Mouse (Mus musculus) right cerebral cortex, adult 2 months (tissue): ENCODE results near the gene Eya3.
"Not testable (repeated sequence)": the region's sequence is repeated elsewhere in the genome, so short reads cannot be mapped to it uniquely, and the experiment has no call there.

ENCODE experiments used
- DNase-seq, 2 experiments: peaks; one replicate each; pipeline ENCODE4 v3.0.0; 2021 to 2022; ENCODE audit warnings: low spot score in 2 of 2

Eya3 gene

DNA sequence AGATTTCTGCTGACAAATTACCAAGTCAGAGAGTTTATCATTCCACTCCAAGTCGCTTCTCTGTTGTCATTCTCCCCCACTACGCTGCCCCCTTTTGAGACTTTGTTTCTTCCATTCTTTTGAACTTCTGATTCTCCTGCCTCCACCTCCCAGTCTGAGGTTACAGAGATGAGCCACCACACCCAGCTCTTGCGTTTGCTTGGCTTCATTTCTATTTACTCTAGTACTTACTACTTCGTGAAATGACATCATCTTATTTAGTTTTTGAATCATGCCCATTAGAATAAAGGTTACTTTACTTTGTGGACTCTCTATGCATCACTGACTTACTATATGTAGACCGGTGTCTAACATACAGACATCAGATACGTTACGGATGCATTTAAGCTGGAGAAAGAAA, 8.7 kb downstream of the Eya3 start:
- no peak for DNase-seq

DNA sequence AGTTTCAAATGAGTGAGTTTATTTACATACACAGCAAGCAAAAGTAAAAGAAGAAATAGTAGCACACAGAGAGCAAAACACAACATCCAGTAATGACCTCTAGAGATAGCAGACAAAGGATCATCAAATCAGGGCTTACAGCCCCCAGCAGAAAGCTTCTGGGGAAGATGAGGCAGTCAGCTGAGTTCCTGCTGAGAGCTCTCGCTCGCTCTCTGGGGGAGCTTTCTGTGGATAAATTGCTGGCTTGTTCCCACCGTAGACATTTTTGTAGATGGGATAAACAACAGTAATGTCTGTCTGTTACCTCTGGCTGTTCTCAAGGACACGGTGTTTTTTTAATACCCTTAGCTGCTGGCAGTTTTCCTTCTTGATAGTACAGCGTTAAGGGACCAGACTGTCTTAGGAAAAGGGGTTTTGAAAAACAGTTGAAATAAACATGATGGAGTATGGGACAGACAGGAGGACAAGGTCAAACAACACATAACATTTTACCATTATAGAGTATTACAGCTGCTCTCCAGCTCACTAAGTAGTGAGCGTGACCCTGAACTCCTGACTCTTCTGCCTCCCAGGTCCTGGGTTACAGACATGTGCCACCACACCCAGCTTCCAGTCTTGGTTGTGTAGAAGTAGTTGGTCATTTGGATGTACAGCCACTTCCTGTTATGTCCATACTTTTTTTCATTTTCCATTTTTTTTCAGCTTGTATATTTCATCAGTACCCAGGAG, 10.6 kb downstream of the Eya3 start:
- no peak for DNase-seq

DNA sequence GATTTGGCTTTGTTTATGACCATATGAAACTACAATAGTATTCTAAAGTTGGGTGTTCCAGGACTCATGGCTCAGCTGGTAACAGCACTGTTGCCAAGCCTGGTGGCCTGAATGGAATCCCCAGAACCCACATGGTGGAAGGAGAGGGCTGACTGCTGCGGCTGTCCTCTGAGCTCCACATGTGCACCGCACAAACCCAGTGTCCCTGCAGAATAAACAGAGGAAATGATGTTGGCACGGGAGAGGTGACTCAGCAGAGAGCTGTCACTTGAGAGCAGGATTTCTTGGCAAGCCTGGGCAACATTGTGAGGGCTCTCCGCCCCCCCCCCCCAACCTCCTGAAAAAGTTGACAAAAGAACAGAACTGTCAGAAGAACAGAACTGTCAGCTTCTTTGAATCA, 14.1 kb downstream of the Eya3 start:
- DNase-seq, result peak; percentile 13 to 33

DNA sequence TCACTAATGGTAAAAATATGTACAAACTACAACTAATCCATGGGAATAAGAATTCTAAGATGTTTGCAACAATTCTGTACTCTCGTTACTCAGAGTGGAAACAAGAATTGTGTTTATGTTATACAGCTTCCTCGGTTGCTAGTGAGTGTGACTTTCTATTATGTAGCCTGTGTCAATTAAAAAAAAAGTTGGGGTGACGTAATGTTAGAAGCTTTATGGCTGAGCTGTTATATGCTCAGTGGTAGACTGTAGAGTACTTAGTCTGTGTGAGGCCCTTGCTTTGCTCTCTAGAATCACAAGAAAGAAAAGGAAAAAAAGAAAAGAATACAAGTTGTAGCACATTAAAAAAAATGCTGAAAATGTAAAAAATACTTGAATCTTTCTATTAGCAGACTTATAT, 15.0 kb downstream of the Eya3 start:
- no peak for DNase-seq

DNA sequence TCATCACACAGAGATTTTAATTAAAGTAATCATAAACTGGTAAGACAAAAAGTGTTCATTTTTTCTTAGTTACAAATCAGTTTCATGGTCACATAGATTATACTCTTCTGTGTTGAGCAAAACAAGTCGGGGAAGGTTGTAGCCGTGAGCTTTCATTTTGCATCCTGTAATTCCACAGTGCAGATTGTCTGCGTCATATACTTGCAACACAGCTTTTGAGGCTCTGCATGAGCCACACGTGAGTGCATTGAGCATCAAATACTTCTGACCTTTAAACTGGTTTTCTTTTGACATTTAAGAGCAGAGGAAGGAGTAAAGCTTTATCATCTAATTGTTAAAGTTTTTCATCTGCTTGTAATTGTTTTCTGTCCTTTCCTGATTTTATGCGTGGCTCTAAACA, 16.5 kb downstream of the Eya3 start:
- no peak for DNase-seq

DNA sequence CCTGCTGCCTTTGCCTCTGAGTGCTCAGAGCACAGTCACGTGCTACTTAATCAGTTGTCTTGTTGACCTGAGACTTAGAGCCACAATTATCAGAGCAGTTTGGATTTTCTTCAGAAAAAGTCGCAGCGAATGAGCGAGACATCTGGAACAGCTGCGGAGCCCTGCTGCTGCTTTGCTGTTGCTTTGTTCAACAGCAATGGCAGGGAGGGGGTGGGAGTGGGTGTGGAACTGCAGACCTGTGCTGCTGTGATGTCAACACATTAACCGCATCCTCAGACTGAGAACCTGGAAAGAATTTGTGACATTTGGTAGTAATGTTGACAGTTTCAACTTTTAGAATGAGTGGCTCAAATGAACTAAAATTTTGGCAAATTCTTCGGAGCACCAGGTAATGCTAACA, 20.3 kb downstream of the Eya3 start:
- DNase-seq, result no peak

DNA sequence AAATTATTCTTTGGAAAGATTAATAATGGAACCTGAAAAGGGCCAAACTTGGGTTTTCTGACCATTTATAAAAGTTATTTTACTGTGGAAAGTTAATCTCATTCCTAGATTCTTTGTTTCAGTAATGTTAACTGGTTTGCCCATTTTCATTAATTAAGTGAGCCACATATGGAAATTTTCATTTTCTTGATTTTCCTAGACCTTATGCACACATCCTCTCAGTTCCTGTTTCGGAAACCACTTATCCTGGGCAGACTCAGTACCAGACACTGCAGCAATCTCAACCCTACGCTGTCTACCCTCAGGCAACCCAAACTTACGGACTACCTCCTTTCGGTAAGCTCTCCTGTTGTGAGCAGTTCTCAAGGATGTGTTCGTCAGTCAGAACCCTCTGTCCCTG, 33.9 kb downstream of the Eya3 start:
- no peak for DNase-seq

DNA sequence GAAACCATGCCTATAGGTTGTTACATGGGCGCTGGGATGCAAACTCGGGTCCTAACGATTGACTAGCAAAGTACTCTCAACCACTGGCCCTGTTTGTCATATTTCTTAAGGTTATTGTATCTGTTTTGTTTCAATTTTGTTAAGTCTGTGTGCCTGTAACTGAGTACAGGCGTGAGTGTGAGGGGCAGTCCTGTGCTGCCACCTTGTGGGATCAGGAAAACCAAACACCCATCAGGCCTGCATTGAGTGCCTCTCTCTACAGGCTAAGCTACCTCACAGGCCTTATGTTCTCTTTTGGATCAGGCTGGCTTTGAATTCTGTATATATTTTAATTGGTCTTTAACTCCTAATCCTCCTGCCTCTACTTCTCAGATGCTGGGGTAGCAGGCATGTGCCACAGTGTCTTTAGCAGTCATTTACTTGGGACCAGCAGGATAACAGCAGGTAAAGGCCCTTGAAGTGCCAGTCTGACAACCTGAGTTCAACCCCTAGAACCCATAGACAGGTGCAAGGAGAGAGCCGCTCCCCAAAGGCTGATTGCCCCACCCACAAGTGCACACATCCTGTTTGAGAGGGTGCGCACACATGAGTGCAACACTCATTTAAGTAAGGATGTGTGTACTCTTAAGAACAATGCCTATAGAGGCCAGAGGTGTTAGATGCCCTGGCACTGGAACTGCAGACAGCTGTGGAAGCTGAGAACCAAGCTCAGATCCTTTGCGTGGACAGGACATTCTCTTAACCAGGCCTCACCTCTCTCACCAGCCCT, 38.2 kb downstream of the Eya3 start:
- peak; percentile 34 to 36 for DNase-seq

DNA sequence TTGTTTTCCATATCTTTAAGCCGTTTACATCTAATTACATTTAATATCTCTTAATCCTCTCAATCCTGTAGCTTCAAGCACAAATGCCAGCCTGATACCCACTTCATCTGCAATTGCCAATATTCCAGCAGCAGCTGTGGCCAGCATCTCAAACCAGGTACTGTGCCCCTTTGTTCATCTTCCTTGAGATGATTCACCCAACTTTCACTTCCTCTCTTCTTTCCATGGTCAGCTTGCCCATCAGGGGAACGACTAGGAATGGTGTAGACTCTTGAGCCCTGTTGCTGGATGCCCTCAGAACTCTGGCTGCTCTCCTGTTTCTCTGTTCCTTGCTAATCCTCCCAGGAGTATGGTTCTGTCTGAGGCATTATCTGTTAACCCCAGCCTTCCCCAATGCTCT, 50.8 kb downstream of the Eya3 start:
- no peak for DNase-seq

DNA sequence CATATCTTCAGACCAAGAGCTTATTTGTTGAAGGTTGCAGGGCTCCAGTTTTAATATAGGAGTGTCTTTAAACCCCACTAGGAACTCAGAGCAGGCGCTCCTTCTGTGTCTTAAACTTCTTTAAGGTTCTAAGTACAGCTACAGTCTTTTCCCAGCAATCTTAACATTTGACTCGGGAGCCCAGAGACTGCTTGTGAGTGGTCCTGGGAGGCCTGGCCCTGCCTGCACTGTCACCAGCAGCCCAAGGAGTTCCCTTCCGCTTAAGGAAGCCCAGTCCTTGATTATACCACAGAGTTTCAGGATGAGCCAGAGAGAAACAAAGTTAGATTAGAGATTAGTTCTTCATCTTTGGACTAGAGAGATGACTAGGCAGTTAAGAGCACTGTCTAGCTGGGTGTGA, 54.6 kb downstream of the Eya3 start:
- no peak for DNase-seq

DNA sequence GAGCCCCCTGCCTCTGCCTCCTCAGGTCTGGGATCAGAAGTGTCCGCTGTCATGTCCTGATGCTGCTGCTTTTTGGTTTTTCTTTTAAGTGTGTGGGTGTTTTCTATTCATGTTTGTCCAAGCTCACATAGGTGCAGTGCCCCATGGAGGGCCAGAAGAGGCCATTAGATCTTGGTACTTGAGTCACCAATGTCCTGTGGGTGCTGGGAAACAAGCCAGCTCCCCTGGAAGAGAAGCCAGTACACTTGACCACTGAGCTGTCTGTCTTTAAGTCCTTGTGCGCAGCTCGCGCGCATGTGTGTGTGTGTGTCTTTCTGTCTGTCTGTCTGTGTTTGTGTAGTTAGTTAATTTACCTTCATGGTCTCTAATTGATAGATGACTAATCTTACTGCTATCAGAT, 63.3 kb downstream of the Eya3 start:
- no peak for DNase-seq

DNA sequence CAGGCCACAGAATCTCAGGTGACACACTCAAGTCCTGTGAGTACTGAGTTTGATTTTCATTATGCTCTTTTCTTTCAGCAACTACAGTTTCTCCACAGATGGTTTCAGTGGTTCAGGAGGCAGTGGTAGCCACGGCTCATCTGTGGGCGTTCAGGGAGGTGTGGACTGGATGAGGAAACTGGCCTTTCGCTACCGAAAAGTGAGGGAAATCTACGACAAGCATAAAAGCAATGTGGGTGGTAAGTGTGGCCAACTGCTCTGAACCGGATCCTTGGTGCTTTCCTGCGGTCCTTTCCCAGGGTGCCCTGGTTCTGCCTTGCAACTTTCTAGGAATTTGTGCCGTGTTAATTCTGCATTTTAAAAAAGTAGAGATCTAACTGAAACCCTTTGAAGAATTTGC, 68.1 kb downstream of the Eya3 start:
- no peak for DNase-seq

DNA sequence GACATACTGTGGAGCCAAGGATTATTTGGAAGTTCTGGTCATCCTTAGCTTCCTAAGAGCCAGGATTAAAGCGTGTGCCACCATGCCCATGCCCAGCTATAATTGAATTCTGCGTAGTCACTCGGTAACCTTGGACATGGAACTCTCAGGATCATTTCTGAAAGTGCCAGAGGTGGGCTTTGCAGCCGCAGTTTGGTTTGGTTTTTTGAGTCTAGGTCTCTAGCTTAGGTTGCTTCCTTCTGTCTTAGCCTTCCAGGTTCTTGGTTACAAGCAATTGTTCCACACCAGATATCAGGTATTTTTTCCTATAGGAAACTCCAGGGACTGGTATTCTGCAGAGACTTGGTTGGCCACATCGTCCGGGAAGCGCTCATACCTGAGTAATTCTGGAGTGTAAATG, 74.4 kb downstream of the Eya3 start:
- no peak for DNase-seq

DNA sequence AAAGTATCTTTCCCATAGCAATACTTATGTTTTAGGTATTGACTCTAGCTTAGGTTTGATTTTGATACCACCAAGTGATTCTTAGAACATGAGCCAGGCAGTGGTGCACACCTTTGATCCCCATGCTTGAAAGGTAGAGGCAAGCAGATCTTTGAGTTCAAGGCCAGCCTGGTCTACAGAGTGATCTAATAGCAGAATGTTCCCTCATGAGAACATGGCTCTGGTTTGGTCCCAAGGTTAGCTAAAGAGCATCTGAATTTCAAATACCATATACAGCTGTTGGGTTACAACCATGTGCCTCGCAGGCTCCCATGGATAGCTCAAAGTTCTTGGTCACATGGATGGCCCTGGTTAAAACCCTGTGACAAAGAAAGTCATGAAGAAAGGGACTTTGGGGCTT, 79.5 kb downstream of the Eya3 start:
- DNase-seq, result no peak

DNA sequence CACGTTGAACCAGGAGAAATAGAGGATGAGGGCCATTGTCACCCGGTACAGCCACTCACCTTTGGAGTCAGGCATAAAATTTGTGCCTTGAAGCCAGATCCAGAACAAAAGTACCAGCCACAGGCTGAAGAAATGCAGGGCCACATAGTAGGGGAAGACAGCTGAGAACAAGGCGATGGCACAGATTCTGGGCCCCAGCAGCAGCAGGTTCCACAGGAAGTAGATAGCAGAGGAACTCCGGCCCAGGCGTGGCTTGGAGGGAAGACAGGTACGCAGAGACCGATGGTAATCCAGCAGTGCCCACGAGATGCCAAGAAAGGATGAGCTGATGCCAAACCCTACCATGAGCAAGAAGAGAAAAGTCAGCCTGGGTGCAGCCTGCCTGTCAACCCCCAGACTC, 89.4 kb downstream of the Eya3 start:
- DNase-seq, result no peak

DNA sequence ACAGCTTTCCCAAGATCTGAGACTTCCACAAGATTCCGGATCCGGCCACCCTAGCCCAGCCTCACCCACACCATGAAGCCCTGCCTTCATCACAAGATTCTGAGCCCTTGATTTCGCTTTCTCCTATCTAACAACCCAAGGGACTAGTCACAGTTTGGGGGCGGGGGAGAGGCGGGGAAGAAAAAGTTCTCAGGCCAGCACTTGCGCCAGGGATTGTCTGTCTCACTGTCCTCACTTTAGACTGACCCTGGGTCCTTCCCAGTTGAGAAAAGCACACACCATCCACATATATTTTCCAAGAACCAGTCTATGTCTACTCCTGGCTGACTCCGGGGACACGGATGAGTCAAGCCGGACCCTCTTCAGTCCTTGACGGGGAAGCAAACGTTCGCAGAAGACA, 92.8 kb downstream of the Eya3 start:
- DNase-seq, result no peak

DNA sequence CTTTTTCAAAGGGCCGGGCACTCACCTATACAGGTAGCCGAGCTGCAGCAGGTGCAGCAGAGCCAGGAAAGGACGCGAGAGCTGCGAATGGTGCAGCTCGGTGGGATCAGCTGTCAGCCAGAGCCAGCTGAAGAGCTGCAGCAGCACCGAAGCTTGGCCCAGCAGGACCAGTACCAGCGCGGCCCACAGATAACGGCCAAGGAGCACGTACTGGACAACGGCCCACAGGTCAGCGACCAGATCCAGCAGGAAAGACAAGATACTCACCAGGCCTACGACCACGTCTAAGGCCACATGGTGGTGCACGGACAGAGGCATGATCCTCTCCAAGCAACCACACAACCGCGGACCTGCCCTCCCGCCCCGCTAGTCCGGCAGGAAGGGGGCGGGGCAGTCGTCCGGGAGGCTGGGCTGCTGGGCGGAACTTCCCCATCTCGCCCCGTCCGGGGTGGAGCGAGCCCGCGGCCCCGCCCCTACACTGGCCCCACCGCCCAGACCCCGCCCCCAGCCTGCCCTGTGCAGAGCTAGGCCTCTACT, 93.4 kb downstream of the Eya3 start, which contains the start of gene Xkr8:
Gene Xkr8, minus strand, starts transcription at position 399 of the 537 bp plus-strand sequence.
- DNase-seq, result peak; percentile 47 to 50

DNA sequence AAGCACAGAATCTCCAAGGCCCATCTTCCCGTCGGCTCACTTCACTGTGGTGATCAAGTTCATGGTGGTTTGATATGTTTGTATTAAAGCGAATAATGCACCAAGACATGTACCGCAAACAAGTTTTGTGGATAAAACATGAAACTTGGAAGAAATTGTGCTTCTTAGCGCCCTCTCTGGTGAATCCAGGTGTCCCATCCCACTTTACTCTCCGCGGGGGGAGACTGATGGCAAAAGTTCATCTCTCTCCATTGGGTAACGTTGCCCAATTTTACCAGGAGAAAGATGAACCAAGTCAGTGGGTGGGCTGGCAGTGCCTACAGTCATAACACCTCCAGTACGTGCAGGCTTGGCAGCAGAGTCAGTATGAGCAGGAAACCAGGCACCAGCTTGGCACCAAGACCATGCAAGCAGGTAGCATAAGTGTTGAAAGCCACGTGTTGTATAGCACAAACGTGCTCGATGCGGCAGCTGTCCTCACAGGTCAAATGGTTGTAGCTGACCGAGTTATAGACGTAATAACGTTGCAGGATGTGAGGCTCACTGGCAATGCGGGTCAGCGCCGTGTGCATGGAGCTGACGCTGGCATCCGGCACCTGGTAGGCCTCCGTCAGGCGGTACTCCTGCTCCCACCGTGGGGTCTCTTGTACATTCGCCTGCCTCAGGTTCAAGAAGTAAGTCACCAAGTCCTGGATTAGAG, 94.4 kb downstream of the Eya3 start:
- DNase-seq, result no peak

DNA sequence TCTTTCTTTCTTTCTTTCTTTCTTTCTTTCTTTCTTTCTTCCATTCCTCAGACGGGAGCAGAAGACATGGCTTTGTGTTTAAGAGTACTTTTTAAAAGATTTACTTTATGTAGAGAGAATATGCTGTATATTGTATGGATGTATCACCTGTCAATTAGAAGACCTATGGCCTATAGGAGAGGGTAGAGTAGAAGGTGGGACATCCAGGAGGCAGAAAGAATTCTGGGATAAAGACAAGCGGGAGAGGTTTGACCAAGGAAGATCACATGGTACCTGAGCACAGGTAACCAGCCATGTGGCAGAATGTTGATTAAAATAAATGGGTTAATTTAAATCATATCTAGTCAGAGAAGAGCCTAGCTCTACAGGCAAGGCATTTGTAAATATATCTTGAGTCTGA, 96.0 kb downstream of the Eya3 start:
- DNase-seq, result no peak

DNA sequence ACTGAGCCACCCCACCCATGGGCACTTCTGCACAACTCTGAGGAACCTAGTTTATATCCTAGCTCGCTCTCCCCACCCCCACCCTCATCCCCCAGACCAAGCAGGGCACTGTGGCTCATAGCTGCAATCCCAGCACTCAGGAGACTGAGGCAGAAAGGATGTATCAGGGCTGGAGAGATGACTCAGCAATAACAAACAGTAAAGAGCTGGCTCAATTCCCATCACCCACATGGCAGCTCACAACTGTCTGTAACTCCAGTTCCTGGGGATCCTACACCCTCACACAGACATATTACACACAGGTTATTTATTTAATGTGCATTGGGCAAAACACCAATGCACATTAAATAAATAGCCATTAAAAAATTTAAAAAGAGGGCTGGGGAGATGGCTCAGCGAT, 96.6 kb downstream of the Eya3 start:
- peak in 1 of 2 experiments; percentile 37 for DNase-seq

DNA sequence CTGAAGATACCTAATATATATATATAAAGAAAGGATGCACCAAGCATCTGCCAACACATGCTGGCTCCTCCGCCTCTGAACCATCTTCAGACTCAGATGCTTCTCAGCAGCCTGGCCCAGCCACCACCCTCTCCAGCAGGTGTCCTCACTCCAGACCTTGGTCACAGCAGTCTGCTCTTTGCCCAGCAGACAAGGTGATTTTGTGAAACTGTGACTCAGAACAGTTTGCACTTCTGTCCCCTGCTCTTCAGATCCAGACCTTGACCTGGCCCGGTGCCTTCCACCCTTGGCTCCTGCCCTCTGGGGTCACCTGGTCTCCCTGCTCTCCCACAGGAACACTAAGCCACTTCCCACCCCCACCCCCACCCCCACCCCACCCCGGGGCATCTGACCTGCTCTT, 97.1 kb downstream of the Eya3 start:
- no peak for DNase-seq

DNA sequence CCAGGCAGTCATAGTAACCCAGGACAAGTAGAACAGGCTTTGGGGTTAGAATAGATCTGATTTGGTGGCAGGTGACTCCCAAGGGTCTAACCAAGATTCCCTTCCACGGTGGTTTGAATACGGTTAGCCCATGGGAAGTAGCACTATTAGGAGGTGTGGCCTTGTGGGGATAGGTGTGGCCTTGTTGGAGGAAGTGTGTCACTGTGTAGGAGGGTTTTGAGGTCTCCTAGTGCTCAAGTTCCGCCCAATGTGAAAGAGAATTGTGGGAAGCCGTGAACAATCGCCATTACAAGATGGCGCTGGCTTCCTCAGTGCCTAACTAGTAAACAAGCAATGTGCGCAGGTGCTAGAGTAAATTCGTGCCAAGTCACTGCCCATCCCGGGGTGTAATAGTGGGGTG, 98.4 kb downstream of the Eya3 start:
- DNase-seq, result not testable (repeated sequence)

DNA sequence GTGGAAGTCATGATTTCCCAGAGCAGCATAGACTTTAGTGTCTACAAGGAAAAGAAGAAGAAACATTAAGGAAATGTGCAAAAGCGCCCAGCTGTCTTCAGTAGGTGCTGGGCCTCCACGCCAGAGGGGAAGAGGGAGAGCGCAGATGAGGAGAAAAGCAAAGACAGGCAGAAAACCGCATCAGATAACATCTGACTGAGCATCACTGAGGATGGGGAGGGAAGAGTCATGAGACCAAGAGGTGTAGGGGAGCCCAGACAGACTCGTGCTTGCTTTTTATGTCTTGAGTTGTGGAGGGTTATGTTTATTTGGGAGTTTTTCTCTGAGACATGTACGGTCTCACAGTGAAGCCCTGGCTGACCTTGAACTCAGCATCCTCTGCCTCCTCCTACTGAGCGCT, 102.7 kb downstream of the Eya3 start:
- DNase-seq, result no peak
